Mouse (Mus musculus): ENCODE measurements around the gene Gm11361.

Gene Gm11361

DNA sequence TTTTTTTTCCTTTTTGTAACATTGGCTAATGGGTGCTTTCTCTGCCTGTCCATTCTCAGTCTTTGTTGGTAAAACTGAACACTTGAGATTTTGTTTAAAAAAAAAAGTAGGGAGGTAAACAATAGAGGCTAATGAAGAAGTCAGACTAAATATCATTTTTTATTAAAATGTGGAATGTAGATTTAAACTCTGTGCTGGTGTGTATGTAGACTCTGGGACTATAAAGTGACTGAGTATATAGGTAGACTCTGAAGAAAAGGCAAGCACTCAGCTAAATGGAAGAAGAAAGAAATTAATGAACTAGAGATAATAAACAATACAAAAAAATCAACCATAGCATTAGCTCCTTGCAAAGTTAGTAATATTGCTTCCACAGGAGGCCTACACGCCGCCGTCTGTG, at the start of gene Gm11361:
Gene Gm11361, plus strand, starts transcription at position 301 of the 400 bp plus-strand sequence.
- DNase-seq (ENCODE audit: low read depth, low spot score), result no peak

DNA sequence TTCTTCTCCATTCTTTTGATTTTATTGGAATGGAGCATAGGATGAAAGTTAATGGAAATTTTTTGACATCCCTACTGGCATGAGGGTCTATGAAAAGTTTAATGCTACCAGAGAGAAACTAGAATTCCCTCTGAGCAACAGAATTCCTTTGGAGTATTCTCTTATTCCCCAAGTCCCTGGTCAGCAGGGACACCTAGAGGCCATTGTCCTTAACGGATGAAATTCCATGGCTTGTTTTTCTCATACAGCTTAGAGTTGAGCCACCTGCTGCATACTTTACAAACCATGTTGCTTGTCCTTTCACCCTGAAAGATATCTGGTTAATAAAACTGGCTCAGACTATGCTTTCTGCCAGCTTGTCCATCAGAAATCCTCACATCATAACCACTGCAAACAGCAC, 7.1 kb downstream of the Gm11361 start:
- no peak for DNase-seq (ENCODE audit: low read depth, low spot score)

DNA sequence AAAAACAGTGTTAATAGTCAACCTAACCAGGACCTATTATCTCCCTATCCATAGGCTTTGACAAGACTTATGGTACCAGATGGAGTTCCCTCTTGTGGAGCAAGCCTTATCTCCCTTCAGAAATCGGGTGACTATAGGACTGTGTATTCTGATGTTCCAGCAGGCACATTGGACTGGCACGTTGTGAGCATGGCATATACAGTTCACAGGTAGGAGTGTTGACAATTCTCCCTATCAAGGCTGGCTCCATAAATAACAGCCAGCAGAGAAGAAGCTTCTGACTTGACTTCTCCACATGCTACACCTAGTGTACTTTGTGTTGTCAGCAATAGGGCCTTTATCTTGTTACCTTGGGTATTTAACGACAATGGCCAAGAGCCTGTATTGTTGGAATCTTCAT, 30.0 kb downstream of the Gm11361 start:
- DNase-seq (ENCODE audit: low read depth, low spot score), result no peak

DNA sequence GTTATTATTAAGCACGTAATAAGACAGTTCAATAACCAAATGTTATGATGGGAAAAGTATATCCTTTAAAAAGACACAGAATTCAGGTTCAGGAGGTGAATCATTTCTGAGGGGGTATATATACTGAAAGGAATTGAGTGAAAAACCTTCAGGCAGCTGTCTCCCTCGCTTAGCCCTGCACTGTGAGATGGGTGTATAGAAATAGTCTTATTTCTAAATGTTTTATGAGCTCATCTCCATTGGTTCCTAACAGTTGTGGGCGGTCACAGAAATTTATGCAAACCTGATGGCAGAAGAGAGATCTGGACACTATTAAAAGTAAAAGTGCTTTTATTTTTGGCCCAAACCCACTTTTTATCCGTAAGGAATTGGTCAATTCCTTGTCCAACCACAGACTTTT, 36.9 kb downstream of the Gm11361 start:
- no peak for DNase-seq (ENCODE audit: low read depth, low spot score)

DNA sequence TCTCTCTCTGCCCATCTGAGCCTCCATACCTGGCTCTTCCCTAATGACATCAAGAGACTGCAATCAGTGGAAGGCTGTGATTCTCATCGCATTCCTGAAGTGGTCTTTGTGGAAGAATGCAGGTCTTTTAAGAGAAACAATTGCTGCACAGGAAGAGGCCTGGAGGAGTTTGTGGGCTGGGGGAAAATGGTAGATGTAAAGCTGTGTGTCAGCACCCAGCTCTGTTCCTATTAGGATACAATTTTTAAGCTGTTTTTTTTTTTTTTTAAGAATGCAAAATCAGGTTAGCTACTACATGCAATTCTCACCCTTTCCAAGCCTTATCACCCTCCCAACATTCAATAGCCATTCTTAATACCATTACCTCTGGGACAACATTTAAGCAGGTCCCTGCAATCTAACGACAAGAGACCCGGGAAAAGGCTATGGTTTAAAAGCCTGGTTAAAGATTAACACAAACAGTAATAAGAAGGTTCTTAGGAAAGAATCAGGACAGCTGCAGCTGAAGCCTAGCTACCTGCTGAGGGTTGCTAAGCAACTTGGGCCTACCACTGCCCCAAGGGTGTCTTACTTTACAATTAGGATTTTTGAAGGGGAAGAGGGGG, 37.5 kb downstream of the Gm11361 start:
- no peak for DNase-seq (ENCODE audit: low read depth, low spot score)

DNA sequence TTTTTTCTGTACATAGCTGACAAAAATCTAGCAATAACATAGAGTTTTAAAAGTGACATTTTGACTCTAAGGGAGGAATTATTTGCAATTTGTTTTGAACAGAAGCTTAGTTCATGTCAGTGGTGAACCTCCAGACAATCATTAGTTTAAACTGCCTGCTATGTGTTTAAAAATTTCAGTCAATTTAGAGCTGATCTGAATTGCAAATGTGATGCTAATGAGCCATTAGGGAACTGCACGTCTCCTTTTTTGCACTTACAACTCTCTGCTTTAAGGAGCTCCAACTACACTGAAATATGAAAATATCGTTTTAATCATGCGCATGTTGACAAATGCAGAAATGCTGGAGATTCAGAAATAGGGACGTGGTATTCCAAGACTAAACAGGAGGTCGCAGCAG, 38.2 kb downstream of the Gm11361 start:
- peak; percentile 59 for DNase-seq (ENCODE audit: low read depth, low spot score)

DNA sequence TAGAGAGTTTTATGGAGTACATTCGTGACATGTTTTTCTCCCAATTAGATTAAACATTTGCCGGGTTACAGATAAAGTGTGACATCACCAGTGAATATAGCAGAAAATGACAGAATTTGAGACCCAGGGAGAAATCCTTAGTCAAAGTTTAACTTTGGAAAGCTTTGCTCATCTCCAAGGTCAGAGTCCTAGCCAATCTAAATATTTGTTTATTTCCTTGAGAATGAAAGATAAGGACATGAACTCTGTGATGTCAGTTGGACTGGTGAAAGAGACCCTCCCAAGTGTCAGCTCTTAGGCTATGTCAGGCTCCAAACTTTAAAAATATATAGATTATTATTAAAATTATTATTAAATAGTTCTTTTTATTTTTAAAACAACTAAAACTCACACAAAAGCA, 39.8 kb downstream of the Gm11361 start:
- DNase-seq (ENCODE audit: low read depth, low spot score), result no peak

DNA sequence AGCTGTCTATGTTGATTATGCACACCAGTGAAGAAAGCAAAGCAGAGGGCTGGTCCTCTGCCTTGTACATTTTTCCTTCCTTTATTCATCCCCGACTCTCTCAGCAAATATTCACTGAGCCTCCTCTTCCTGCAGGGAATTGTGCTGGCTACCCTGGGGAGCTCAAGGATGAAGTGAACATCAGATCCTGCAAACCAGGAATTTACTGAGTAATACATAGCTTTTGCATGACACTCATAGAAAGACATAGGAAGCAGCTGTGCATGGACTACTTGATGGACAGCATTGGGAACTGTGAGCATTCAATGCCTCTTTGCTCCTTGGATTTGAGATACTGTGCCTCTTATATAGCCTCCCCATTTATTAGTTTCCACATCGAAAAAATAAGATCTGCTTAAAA, 40.2 kb downstream of the Gm11361 start:
- no peak for DNase-seq (ENCODE audit: low read depth, low spot score)

Data from brain, embryonic 18.5 days (tissue).